Mouse (Mus musculus) right cerebral cortex, postnatal 4 days (tissue): ENCODE data around the gene Slc7a7.
A peak's percentile ranks its signal among the peaks of the same experiment; 100 is the strongest.

ENCODE experiments used
- DNase-seq: peaks from one replicate; pipeline ENCODE4 v3.0.0-alpha.2; 2022

The Slc7a7 gene

DNA sequence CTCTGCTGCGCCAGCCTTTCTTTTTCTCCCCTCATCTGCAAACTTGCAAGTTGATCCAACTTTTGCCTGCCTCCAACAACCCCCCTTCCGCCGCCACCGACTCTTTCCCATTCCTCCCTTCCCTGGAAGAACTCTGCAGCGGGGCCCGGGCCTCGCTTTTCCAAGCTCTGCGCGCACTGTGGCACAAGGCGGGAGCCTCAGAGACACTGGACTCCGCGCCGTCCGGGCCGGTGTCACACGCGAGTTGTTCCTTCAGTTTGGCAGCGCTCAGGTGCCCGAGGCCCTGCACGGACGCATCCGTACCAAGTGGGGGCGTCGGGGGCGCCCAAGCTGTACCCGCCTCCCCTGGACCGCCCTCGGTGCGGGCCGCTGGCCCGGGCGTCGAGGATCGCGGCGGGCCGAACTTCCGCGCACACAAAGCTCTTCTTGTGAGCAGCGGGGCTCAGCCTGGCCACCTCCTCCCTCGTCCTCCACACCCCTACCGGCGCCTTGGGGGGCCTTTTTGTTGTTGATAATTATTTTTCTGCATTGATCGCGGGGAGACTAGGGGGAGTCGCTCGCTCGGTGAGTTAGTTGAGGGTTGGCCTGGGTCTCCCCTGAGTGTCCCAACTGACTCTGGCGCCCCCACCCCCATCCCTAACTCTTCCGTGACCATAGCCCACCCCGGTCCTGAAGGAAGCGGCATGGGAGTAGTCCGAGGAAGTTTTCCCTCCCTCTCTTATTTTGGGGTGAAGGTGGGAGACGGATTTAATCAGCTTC, 14.7 kb upstream of the Slc7a7 start:
- DNase-seq = peak; percentile 22

DNA sequence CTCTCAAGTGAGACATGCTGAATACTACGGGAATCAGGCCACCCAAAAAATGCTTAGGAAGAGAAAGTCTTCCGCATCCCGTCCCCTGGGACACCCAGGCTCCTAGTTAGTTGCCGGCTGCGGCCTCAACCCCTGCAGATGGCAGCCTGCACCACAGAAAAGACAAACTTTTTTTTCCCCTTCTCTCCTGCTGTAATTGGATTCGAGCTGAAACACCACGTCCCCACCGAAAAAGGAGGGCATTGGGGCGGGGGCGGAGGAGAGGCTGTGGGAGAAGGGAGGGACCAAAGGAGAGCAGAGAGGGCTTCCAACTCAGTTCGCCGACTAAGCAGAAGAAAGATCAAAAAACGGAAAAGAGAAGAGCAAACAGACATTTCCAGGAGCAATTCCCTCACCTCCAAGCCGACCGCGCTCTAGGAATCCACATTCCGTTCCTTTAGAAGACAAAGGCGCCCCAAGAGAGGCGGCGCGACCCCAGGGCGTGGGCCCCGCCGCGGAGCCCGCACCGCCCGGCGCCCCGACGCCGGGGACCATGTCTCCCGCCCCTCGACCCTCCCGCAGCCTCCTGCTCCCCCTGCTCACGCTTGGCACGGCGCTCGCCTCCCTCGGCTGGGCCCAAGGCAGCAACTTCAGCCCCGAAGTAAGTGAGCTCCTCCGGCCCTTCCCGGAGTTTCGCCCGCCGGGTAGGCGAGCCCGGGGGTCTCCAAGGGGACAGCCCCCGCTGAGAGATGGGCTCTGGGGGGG, 13.9 kb upstream of the Slc7a7 start, which contains the start of gene Mmp14:
Gene Mmp14, plus strand, starts transcription at position 279 of the 744 bp plus-strand sequence.
- peak; percentile 52 for DNase-seq

DNA sequence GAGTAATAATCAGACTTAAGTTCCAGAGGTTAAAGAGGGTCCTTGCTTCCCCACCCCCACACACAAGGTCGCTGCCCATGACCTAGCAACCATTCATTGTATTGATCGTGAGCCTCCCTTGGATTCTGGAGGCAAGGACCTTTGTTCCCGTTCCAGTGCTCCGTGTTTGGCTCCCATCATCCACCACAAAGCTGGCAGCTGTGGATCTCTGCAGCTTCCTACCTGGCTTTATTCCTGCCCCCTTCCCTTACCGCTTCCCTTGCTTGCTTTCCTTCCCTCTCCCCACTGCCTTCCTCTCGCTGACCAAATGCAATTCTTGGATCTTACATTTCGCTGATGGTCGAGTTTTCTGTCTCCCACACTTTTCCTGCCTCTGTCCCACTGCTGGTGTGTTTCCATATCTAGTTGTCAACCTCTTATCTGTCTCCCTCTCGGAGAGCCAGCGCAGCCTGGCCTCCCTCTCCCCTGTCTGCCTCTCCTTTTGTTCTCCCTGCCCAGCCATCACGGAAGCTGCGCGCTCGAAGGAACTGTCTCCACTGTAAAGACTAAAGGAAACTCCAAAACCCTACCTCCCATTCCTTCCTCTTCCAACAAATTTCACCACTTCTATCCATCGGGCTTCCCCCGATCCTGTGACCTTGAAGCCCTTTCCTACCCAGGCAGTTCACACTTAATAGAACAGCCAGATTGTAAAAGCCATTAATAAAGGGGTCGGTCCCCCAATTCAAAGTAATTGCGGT, 13.0 kb upstream of the Slc7a7 start:
- DNase-seq = no peak

DNA sequence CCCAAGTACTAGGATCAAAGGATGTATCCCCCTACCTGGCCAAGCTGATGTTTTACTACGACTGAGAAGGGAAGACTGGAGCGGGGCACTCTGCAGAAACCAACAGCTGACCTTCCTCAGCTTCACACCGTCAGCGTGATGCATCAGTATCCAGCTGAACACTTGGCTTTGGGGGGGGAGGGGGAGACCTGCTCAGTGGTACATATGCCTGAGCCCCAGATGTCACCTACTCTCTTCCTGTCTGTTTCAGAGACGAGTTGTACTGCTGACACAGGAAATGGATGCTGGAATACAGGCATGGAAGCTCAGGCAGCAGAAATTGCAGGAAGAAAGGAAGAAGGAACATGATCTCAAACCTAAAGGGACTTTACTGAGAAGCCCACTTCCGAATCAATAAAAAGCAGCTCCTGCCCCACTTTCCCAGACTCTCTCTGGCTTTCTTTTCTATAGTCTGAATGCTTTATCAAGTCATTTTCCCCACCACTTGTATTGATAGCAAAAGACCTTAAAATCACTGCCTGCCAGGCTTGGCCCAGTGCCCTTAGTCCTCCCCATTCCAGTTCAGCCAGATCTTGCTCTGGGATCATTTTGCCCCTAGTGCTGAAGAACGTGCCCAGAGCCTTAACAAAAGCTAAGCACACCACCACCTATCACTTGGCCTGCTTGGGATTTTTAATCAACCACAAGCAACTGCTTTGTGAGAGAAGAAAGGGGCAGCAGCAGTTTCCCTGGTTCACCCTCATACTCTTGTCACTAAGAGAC, 11.9 kb upstream of the Slc7a7 start:
- no peak for DNase-seq

DNA sequence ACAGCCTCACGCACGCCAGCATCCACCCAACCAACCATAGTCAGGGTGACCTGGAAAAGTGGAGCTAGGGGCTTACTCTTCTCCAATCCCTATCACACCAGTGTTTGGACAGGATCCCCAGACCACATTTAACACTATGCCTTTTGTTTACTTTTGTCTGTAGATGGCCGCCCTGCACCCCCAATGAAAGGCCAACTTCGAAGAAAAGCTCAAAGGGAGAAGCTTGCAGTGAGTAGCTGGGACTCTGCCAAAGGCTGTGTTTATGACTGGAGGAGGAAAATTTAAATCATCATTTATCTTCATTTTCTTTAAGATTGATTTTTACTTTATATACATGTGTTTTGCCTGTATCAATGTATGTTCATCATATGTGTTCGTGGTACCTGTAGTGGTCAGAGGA, 10.8 kb upstream of the Slc7a7 start:
- no peak for DNase-seq

DNA sequence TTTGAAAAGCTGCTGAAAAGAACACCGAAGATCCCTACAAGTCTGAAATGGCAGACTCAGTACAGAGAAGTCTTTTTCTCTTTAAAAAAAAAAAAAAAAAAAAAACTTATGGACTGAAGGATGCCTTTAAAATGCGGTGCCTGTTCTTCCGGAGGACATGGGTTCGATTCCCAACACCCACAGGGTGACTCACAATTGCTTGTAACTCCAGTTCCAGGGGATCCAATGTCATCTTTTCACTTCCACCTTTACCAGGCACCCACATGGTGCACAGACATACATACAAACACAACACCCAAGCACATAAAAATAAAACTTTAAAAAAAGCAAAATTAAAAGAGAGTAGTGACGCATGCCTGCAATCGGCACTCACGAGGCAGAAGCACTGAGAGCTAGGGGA, 10.1 kb upstream of the Slc7a7 start:
- no peak for DNase-seq

DNA sequence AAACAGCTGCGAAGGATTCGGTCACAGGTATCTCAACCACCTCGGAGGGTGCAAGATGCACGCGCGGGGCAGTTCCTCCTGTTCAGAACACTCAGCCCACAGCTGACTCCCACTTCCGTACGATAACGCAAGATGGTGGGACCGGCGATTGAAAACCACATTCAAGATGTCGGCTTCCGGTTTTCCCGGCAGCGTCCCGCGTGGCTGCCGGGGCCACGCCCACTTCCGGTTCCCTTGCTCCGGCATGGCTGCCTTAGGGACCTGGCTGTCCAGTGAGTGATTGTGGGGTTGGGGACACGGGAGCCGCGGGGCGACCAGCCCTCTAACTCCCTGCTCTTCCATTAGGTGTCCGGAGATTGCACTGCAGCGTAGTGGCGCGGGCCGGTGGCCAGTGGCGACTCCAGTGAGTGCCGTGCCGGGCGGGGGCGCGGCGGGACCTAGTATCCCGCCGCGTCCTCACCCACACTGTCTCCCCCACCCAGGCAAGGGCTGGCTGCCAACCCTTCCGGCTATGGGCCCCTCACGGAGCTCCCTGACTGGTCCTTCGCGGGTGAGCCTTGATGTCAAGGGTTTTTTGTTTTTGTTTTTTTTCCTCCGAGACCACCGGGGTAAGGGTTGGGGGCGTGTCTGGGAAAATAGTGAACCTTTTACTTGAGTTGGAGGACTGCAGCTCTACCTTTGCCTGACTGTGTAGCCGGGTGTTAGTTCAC, 9.3 kb upstream of the Slc7a7 start, which contains the start of gene Mrpl52:
Gene Mrpl52, plus strand, starts transcription at position 221 of the 710 bp plus-strand sequence.
- DNase-seq = peak; percentile 88

DNA sequence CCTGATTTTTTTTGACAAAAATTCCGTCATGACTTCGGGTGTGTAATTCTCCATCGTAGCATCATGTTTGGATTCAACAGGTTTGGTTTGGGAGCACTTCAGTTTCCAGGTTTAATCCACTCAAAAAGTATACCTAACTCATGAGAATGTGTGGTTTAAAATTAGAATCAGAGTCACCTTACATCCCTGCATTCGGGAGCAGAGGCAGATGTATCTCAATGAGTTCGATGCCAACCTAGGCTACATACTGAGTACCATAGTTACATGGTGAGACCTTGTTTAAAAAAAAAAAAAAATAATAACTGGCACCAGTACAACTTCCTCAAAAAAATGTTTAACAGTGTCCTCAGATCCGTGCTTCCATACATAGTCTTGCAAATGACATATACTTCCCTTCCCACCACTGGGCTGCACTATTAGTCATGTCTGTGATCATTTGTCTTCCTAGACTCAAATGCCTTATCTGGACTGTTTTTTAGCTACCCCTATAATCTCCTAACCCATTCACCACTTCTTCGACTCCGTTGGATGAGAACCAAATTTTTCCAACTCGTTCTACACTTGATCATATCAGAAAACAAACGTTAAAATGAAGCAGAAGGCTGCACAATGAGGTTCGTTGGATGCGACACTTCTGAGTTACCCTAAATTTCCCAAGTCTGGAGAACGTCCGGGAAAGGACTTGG, 8.6 kb upstream of the Slc7a7 start:
- no peak for DNase-seq

DNA sequence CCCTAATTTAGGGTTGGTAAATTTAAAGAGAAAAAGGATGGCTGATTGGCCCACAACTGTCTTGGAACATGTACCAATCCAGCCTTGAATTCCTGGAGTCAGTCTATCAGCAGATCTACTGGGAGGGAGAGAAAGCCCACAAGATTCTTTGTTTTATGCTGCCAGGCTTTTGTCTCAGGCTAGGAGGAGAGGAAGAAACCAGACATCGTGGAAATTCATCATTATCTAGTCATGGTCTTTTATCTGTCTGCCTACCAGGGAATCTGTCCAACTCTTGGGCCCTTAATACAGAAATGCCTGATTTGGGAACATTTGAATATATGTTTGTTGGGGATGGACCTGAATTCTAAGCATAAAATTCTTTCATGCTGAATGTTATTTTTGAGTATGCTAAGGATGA, 8.0 kb upstream of the Slc7a7 start:
- no peak for DNase-seq

DNA sequence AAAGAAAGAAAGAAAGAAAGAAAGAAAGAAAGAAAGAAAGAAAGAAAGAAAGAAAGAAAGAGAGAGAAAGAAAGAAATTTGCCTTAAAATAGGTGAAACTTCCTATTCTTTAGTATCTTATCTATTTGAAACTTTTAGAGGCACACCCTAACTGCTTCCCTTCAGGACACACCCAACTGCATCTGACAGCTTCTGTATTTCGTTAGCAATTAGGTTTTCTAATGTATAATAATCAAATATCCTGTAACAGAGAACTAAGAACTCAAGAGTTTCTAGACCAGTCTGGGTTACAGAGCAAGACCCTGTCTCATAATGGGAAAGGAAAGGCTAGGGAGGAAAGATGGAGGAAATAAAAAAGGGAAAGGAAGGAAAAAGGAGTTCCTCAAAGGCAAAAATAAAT, 7.1 kb upstream of the Slc7a7 start:
- DNase-seq = no peak

DNA sequence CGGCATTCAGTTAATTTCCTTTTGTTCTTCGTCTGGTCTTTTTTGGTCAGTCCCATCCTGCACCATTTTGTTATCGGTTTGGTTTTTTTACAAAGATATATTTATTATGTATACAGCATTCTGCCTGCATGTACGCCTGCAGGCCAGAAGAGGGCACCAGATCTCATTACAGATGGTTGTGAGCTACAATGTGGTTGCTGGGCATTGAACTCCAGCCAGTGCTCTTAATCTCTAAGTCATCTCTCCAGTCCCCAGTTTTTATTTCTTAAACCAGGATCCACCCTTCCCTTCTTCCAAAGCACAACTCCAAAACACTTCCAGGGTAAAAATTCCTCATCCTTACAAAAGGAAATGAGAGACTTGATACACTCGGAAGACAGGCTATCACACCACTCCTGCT, 5.8 kb upstream of the Slc7a7 start:
- no peak for DNase-seq

DNA sequence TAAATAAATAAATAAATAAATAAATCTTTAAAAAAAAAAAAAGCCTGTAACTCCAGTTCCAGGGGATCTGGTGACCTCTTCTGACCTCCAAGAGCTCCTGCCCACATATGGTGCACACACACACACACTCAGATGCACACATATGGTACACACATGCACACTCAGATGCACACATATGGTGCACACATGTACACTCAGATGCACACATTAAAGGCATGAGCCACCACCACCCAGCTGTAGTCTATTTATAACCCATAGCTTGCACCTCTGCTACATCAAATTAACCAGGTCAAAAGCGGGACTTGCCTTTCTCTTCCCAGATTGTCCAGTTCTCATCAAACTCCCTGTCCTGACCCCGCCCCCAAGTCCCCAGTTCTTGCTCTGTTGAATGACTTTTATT, 3.4 kb upstream of the Slc7a7 start:
- DNase-seq = no peak

DNA sequence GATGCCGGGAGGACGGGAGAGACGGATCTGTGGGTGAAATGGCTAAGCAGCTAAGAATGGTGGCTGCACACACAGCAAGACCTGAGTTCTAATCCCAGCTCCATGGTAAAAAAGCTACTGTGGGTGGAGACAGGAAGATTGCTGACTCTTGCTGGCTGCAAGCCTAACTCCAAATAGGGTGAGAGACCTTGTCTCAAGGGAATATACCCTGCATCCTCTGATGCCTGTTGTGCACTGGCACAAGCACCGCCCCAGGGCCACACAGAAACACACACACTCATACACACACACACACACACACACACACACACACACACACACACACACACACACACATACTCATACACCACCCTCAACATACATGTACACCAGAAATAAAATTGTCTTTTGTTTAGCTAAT, 750 bp downstream of the Slc7a7 start:
- no peak for DNase-seq

DNA sequence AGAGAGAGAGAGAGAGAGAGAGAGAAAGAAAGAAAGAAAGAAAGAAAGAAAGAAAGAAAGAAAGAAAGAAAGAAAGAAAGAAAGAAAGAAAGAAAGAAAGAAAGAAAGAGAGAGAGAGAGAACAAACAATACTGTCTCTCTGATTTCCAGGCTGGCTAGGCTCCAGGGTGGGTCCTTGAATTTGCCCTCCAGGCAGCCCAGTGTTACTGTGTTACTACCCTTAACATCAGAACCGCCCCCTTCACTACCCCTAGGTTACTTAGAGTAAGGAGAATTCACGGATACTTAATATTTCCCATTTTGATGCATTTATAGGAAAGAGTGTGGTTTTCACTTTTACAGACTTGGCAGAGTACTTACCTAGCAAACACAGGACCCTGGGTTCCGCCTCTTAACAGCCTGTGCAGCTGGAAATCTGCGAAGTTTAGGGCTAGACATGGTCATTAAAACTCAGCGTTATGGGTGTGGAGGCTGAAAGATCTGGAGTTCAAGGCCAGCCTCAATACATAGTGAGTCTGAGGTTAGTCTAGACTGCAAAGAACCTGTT, 1.3 kb downstream of the Slc7a7 start:
- DNase-seq = no peak

DNA sequence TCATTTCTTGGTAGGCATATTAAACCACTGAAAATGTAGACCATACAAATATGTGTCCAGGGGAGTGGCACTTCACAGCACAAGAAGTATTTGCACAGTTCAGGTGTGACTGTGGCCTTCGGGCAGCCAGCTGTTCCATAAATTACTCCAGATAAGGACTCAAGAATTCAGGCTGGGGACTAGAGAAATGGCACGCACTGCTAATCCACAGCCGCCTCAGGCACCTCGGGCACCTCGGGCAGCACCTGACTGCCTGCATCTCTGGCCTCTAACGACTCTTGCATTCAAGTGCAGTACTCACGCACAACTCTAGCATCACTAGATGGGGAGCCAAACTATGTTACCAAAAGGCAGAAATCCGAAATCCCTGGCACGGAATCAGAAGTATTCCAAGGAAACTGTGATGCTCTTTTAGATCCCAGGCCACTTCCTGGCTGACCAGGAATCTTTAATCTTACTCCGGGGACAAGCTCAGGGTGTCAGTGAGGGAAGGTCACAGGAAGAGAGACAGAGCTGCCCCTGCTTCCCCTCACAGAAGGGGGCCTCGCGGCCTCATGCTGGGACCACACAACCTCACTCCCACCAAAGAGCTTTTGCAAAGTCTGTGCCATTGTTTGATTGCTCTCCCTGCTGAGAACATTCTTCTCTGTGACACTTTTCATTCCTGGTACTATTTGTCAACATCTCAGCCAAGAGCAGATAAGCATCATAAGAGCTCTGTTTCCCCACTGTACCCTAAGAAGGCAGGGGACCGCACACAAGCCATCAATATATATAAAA, 2.1 kb downstream of the Slc7a7 start:
- no peak for DNase-seq

DNA sequence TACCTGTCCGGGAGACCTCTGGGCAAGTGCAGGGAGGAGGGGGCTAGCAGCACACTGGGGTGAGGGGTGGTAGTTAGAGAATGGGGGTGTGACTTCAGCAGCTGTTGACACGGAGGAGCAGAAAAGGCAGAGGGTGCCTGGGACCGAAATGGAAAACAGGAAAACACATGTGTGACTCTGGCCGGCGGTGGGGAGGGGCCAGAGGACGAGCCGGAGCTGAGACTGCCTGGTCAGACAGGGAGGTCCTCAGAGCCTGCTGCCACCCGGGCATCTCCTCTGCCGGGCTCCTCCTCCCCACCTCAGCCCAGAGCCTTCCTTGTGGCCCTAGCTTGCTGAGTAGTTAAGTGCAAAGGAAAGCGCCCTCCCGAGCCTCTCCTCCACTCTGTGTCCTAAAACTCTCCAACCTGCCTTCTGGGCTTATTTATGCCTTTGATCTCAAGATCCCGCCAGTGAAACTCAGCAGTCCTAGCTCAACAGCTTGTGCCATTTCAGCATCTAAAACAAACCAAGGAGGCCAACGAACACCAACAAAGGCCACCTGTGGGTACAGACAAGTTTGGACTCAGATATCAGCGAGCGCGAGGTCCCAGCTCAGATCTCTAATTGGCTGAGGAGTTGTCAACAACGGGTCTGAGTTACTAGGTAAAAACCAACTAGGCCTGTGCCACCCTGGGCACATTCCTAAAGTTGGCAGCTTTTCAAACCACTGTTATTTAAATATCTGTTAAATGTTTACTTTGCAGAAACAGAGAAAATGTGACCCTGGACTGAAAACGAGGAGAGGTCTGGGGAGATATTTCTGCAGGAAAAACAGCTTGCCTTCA, 3.5 kb downstream of the Slc7a7 start:
- DNase-seq = no peak

DNA sequence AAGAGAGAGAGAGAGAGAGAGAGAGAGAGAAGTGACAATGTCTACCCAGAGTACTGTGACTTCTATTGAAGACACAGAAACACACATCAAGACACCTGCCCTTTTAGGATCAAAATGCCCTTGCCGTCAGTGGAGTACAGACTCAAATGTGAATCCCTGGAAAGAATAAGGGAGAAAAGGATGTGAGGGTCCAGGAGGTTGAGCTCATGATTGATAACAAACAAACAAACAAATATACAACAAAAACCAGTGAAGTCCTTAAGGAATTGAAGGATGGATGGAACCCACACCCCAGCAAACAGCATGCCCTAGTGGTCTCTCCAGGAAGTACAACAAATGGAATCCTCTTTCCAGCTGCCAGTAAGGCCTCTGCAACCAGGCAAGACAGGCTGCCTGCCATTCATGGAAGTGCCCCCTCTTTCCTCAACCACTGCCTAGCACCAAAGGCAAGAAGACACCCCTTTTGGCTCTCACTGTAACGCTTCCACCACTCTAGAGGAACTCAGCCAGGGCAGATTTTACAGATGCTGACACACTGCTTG, 4.9 kb downstream of the Slc7a7 start:
- DNase-seq = peak; percentile 29

DNA sequence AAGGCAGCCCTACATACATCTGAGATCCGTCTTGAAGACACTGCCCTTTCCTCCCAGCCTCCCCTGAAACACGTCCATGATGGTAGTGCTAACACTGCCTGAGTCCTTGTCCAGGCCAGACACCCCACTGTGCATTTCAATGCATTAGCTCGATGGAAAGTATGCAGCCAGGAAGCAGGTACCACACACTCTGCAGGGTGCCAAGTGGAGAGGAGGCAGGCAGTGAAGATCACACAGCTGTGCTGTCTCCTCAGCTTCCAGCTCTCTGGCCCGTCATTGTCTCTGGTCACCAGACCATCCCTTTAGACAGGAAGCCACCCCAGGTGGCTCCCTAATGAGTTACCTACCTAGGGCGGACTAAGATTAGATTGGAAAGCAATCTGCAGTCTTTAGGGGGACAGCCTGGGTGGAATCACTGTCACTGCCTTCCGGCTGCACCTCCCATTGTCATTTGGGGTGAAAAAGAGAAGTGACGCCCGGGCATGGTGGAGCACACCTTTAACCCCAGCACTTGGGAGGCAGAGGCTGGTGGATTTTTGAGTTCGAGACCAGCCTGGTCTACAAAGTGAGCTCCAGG, 5.5 kb downstream of the Slc7a7 start:
- no peak for DNase-seq
